Mouse (Mus musculus) hindbrain, embryonic 16.5 days (tissue): ENCODE data around the gene Abcc3. TPM values are rescaled to one million over a fixed set of nuclear protein-coding genes. Genes with fewer than 3 reads are reported as not detected.

ENCODE experiments used
- ATAC-seq: fragments of 200-750 bp; cut with Nextera tagmentation; 2 replicates; pipeline ENCODE4 v1.8.0; 2017; ENCODE audit warnings: moderate TSS enrichment, moderate library complexity
- H3K27ac ChIP-seq: fragments of 300-500 bp; sonication (generic); 2 replicates; pipeline ENCODE4 v1.5.1; 2014; ENCODE audit warnings: low read depth, mild to moderate bottlenecking, control low read depth, low read length, moderate library complexity
- H3K27me3 ChIP-seq: fragments of 300-500 bp; sonication (generic); replicated peaks from 2 replicates; pipeline ENCODE4 v1.6.1; 2014; ENCODE audit warnings: low read length; ENCODE audit not compliant: control insufficient read depth, insufficient read depth
- H3K36me3 ChIP-seq: fragments of 300-500 bp; sonication (generic); 2 replicates; pipeline ENCODE4 v1.6.1; 2014; ENCODE audit warnings: mild to moderate bottlenecking, low read length, moderate library complexity, mixed read lengths; ENCODE audit not compliant: control insufficient read depth, insufficient read depth
- H3K4me1 ChIP-seq: fragments of 300-500 bp; sonication (generic); 2 replicates; pipeline ENCODE4 v1.6.1; 2014; ENCODE audit warnings: low read depth, low read length; ENCODE audit not compliant: control insufficient read depth, insufficient read depth
- H3K4me2 ChIP-seq: fragments of 300-500 bp; sonication (generic); 2 replicates; pipeline ENCODE4 v1.6.1; 2014; ENCODE audit warnings: mild to moderate bottlenecking, low read length, control low read depth, moderate library complexity
- H3K4me3 ChIP-seq: fragments of 300-500 bp; sonication (generic); 2 replicates; pipeline ENCODE4 v1.5.1; 2014; ENCODE audit warnings: mild to moderate bottlenecking, low read length, control low read depth, moderate library complexity
- H3K9ac ChIP-seq: fragments of 300-500 bp; sonication (generic); 2 replicates; pipeline ENCODE4 v1.6.1; 2014; ENCODE audit warnings: low read depth, mild to moderate bottlenecking, control low read depth, low read length, moderate library complexity
- H3K9me3 ChIP-seq: fragments of 300-500 bp; sonication (generic); 2 replicates; pipeline ENCODE4 v1.6.1; 2014; ENCODE audit warnings: mild to moderate bottlenecking, low read length, moderate library complexity; ENCODE audit not compliant: control insufficient read depth
- whole genome bisulfite sequencing: fragments of 180-500 bp; shearing (Covaris S2); extraction: QIAGEN DNeasy Blood & Tissue Kit; methylation state at CpG from one replicate; pipeline ENCODE4 v1.1.7; 2014; 5-methylcytosine and 5-hydroxymethylcytosine counted together
- polyA plus RNA-seq: library from polyadenylated mRNA; unstranded; fragments of >200 nt; fragmentation: Nextera tagmentation; extraction: Ambion mirVana; gene quantifications from 2 replicates; pipeline ENCODE4 v1.2.1, GENCODE M21; 2015

Abcc3 gene
- polyA plus RNA-seq, 1 experiment from 2014 or later = 0.91 TPM

DNA sequence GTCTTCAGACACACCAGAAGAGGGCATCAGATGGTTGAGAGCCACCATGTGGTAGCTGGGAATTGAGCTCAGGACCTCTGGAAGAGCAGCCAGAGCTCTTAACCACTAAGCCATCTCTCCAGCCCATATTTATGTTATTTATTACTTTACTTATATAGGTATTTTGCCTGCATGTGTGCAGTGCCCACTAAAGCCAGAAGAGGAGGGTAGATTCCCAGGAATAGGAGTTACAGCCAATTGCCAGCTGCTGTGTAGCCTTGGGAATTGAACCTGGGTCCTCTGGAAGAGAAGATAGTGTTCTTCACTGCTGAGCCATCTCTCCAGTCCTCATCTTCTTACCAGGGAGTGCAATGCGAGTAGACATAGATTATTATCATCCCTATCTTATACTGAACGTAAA lies 43.0 kb downstream of the Abcc3 start:
- Histone ChIP-seq H3K9ac (no peak overlapping the region), H3K9me3 (no peaks in the 10 kb centered on the region), H3K4me3 (no peak overlapping the region), H3K36me3 (no peaks in the 10 kb centered on the region), H3K27ac (no peak overlapping the region), H3K4me2 (no peak overlapping the region), H3K27me3 (peaks cover 3% of the 10 kb centered on the region; the same call in 1 of the 2 replicates), H3K4me1 (no peaks in the 10 kb centered on the region; the same call in 1 of the 2 replicates)
- WGBS = 88% methylated on average over 2 of the region's 2 CpGs
- no peak for ATAC-seq

DNA sequence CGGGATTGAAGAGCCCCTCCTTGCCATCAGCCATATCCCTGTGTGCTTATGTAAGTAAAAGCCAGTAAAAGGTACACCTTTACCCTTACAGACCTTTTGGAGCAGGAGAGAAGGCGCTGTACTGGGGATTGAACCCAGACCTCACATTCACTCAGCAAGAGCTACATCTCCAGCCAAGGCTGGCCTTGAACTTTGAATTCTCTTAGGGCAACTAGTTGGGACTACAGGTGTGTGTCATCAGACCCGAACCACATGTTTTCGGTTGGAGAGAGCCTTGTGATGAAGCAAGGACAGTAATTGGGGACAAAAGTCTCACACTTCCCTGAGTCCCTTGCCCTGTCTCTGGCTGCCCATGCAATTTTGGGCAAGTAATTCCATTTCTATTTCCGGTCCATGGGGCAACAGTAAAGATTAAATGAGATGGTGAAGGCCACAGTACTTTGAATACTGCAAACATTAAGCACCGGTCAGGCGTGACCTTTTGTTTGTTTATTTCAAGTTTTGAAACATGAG lies 45.7 kb downstream of the Abcc3 start:
- ATAC-seq = no peak
- H3K27me3 ChIP-seq = no peaks in the 10 kb centered on the region
- no peak overlapping the region for H3K4me2 ChIP-seq
- no peaks in the 10 kb centered on the region for H3K9me3 ChIP-seq
- H3K4me1 ChIP-seq = peaks cover 8% of the 10 kb centered on the region
- H3K9ac ChIP-seq = no peak overlapping the region
- 87% methylated on average over 7 of the region's 7 CpGs for WGBS
- H3K27ac ChIP-seq = no peak overlapping the region
- no peak overlapping the region for H3K4me3 ChIP-seq
- H3K36me3 ChIP-seq = no peaks in the 10 kb centered on the region

DNA sequence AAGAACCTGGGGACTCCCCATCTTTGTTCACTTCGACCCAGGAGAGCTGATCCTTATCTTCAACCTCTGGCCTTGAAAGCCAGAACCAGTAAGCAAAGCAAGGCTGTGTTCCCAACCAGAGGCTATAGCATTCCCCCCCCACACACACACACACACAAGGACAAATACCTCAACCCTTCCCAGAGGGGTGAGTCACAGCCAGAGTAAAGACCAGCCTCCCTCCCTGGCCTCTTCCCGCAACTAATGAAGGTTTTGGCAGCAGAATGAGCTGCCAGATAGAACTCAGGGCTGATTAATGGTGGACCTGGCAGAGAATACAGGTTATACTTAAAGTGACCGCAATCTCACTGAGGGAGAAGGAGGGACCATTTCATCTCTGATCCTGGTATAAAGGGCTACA lies 46.2 kb downstream of the Abcc3 start:
- peaks cover 9% of the 10 kb centered on the region for H3K4me1 ChIP-seq
- no peak overlapping the region for H3K27ac ChIP-seq
- H3K4me2 ChIP-seq = no peak overlapping the region
- no peak overlapping the region for H3K9ac ChIP-seq
- no peak overlapping the region for H3K4me3 ChIP-seq
- no peaks in the 10 kb centered on the region for H3K9me3 ChIP-seq
- no peak for ATAC-seq
- 70% methylated on average over 3 of the region's 3 CpGs for WGBS
- H3K27me3 ChIP-seq = no peaks in the 10 kb centered on the region
- no peaks in the 10 kb centered on the region for H3K36me3 ChIP-seq

DNA sequence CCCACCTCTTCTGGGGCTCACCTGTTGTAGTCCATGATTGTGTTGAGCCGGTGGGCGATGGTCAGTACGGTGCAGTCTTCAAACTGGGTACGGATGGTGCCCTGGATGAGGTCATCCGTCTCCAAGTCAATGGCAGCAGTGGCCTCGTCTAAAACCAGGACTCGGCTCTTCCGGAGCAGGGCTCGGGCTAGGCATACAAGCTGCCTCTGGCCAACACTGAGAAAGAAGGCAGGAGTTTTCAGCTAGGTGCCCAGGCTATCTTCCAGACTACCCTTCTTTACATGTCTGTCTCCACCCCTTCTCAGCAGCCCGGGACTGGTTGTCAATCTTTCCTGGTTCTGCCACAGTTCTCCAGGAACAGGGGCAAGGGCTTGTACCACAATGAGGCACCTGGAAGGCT lies 46.9 kb downstream of the Abcc3 start:
- Histone ChIP-seq H3K4me1 (peaks cover 9% of the 10 kb centered on the region), H3K36me3 (no peaks in the 10 kb centered on the region), H3K27ac (no peak overlapping the region), H3K9me3 (no peaks in the 10 kb centered on the region), H3K4me2 (no peak overlapping the region), H3K9ac (no peak overlapping the region), H3K27me3 (no peaks in the 10 kb centered on the region), H3K4me3 (no peak overlapping the region)
- ATAC-seq = no peak
- WGBS = 83% methylated on average over 10 of the region's 10 CpGs

DNA sequence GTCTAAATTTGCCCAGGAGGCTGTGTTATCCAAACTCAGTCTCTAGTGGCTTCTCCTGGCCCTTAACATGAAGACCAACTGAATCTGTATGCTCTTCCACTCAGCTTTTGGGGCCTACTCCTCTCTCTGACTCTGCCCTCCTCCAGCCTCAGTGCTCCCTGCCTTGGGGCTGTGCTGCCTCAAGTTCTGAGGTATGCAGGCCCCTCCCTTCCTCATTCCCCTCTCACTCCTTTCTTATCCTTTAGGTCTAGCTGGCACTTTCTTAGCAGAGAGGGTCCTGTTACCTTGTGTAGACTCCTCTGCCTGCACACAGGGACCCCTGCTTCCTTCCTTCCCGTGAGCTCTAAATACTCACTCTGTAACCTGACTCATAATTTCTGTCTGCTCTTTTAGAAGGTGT lies 48.3 kb downstream of the Abcc3 start:
- H3K9me3 ChIP-seq = no peaks in the 10 kb centered on the region
- 0 out of 2 replicates have a peak, but pooled peaks cover 2% of the 10 kb centered on the region for H3K36me3 ChIP-seq
- no peak overlapping the region for H3K9ac ChIP-seq
- no peak for ATAC-seq
- H3K4me2 ChIP-seq = no peak overlapping the region
- H3K27me3 ChIP-seq = no peaks in the 10 kb centered on the region
- H3K27ac ChIP-seq = peak overlapping the region; percentile 29; the same call in 1 of the 2 replicates
- peaks cover 14% of the 10 kb centered on the region for H3K4me1 ChIP-seq
- WGBS = 61% methylated on average over 1 of the region's 1 CpGs
- H3K4me3 ChIP-seq = no peak overlapping the region

DNA sequence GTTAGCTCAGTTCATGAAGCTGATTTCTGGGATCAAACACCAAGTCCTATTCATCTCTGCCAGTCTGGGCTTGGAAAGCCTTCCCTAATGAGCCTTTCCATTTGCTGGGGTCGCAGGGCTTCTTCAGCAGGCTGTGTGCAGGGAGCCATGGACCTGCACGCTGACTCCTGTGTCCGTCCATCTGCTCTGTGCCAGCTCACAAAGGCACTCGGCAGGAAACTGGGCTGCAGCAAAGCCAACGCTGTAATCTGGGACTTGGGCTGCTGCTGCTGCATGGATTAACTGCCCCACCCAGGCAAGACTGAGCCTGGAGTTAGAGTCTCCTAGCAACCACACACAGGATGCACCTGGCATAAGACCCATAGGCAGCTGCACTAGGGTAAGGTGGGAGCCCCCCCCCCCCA lies 48.8 kb downstream of the Abcc3 start:
- peaks cover 14% of the 10 kb centered on the region for H3K4me1 ChIP-seq
- H3K9ac ChIP-seq = 0 out of 2 replicates have a peak overlapping the region, but pooled peaks have one; percentile 24
- no peak overlapping the region for H3K4me3 ChIP-seq
- H3K36me3 ChIP-seq = peaks cover 5% of the 10 kb centered on the region; the same call in 1 of the 2 replicates
- 16% methylated on average over 5 of the region's 5 CpGs for WGBS
- no peaks in the 10 kb centered on the region for H3K27me3 ChIP-seq
- H3K27ac ChIP-seq = peak overlapping the region; percentile 25; the same call in 1 of the 2 replicates
- H3K4me2 ChIP-seq = no peak overlapping the region
- peak; percentile 59 for ATAC-seq
- H3K9me3 ChIP-seq = no peaks in the 10 kb centered on the region

DNA sequence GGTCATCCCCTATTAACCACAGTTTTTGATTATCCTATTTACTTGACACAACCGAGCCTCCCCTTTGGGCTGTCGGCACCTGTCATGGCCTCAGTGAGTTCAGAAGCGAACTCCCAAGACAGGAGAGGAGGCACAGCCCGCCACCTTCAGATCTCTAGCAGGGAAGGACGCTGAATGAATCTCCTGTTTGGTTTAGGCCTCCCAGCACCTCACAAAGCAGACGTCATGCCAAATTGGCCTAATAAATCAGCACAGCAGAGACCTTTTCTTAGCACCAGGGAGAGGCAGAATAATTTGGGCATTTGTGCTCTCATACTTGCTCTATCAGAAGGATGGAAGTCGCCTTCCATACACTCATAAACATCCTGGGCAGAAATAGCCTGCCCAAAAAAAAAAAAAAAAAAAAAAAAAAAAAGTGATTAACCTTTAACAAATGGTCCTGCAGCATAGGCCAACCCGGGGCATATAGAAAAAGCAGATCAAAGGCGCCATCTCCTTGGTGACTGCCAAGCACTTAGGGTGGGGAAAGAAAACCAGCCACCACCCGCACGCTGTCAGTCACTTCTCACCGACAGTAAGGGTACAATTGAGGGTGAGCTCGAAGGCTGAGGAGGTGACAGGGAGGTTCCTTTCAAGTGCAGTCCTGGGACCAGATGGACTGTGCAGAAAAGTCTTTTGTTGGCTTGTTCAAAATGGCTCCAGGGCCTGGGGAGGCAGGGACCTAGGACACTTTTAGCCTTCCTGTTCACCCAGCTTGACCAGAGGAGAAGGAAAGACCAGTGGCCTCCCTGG lies 50.5 kb downstream of the Abcc3 start:
- H3K4me2 ChIP-seq = no peak overlapping the region
- peaks cover 14% of the 10 kb centered on the region for H3K4me1 ChIP-seq
- H3K36me3 ChIP-seq = peaks cover 9% of the 10 kb centered on the region; the same call in 1 of the 2 replicates
- H3K27me3 ChIP-seq = no peaks in the 10 kb centered on the region
- H3K9me3 ChIP-seq = no peaks in the 10 kb centered on the region
- H3K4me3 ChIP-seq = no peak overlapping the region
- 16% methylated on average over 13 of the region's 13 CpGs for WGBS
- no peak for ATAC-seq
- no peak overlapping the region for H3K9ac ChIP-seq
- H3K27ac ChIP-seq = peak overlapping the region; percentile 14; the same call in 1 of the 2 replicates

DNA sequence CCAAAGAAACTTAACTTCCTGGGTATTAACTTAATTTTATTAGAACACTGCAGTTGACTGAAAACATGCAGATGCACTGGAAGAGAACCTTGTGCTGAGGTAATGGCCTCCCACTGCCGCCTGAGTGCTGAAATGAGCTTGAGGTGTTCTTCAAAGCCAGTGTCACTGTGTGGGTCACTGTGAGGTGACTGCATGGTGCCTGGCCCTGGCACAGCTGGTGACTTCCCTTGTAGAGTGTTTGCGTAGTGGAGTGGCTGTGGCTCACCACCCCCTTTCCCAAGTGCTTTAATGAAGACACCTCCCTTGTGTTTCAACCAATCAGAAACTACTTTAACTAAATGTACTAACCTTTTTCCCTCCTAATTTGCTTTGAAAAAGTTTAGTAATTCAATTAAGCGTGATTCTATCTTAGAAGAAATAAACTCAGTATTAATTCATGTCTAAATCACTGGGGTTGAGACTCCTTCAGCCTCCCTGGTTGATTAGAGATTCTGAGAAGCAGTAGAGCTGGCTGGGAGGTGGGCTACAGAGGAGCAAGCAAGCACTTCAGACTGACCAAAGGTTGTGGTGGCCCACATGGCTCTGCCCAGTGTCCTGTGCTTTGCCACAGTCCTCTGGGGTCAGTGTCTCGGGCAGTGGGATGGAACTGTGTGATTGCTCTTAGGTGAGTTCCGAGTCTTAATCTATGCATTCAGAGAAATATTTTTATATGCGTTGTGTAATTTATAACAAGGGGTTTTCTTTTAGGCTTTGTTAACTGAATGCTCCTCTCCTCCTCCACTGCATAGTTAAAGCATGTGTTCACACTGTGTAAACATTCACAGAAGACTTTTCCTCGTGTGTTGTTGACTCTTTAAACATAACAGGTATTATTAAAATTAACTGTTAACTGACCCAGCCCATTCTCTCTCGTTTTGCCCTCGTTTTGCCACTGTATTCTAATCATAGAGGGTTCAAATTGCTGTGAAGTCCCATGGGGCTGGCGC lies 51.6 kb downstream of the Abcc3 start:
- no peaks in the 10 kb centered on the region for H3K9me3 ChIP-seq
- no peaks in the 10 kb centered on the region for H3K27me3 ChIP-seq
- H3K36me3 ChIP-seq = peaks cover 9% of the 10 kb centered on the region; the same call in 1 of the 2 replicates
- no peak for ATAC-seq
- no peak overlapping the region for H3K4me3 ChIP-seq
- no peak overlapping the region for H3K9ac ChIP-seq
- H3K4me2 ChIP-seq = no peak overlapping the region
- 59% methylated on average over 10 of the region's 10 CpGs for WGBS
- H3K27ac ChIP-seq = no peak overlapping the region
- H3K4me1 ChIP-seq = peaks cover 14% of the 10 kb centered on the region
